Mouse (Mus musculus): ENCODE measurements at regions not wholly inside any gene's neighbourhood (a gene's known extent, or its start where the extent isn't known, plus 50 kb on each side); places are given as distances from the start of the nearest gene placed in this dataset.
A peak's percentile ranks its signal among the peaks of the same experiment; 100 is the strongest.

GRCm38 (mm10) chr7:72957674-72958073, 417.6 kb upstream of the Rgma start:
- no peak overlapping the region for H3K27ac ChIP-seq (replicated peaks)
- H3K4me2 ChIP-seq, result no peak overlapping the region
- H3K36me3 ChIP-seq, result no peaks in the 10 kb centered on the region
- H3K9me3 ChIP-seq (replicated peaks), result no peaks in the 10 kb centered on the region
- no peak for ATAC-seq (ENCODE audit: low FRiP score)
- 52% methylated on average over 4 of the region's 4 CpGs for WGBS
- no peak overlapping the region for H3K4me3 ChIP-seq (replicated peaks)
- H3K9ac ChIP-seq (replicated peaks), result no peak overlapping the region
- no peaks in the 10 kb centered on the region for H3K27me3 ChIP-seq (replicated peaks)
- H3K4me1 ChIP-seq, result peaks cover 11% of the 10 kb centered on the region

DNA sequence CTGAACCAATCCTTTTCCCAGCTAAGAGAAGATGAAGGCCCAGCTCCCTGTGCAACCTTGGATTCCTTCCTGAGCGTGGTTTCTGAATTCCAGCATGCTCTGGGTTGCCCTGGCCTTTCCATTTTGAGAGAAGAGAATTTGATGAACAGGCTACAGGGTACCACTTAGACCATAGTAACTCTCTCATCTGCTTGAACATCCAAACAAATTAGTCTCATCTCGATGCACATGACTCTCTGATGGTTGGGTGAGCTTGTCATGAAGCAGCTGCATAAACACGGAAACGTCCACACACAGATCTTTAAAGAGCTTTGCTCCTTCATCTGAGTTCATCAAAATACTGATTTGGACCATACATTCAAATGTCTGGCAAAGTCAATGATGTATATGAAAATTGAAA, 414.0 kb upstream of the Rgma start:
- Histone ChIP-seq H3K4me3 (replicated peaks) (no peak overlapping the region), H3K4me2 (no peak overlapping the region), H3K27ac (replicated peaks) (no peak overlapping the region), H3K36me3 (no peaks in the 10 kb centered on the region), H3K9me3 (replicated peaks) (no peaks in the 10 kb centered on the region), H3K4me1 (peaks cover 16% of the 10 kb centered on the region), H3K9ac (replicated peaks) (no peak overlapping the region), H3K27me3 (replicated peaks) (no peaks in the 10 kb centered on the region)
- 63% methylated on average over 4 of the region's 4 CpGs for WGBS
- no peak for ATAC-seq (ENCODE audit: low FRiP score)

GRCm38 (mm10) chr7:72962815-72963214, 412.5 kb upstream of the Rgma start:
- Histone ChIP-seq H3K4me1 (peaks cover 13% of the 10 kb centered on the region), H3K9ac (replicated peaks) (no peak overlapping the region), H3K4me3 (replicated peaks) (no peak overlapping the region), H3K36me3 (no peaks in the 10 kb centered on the region), H3K27ac (replicated peaks) (no peak overlapping the region), H3K9me3 (replicated peaks) (no peaks in the 10 kb centered on the region), H3K27me3 (replicated peaks) (no peaks in the 10 kb centered on the region), H3K4me2 (no peak overlapping the region)
- no peak for ATAC-seq (ENCODE audit: low FRiP score)
- WGBS, result 22% methylated on average over 3 of the region's 3 CpGs

GRCm38 (mm10) chr7:72963908-72964307, 411.4 kb upstream of the Rgma start:
- H3K4me2 ChIP-seq, result no peak overlapping the region
- H3K4me1 ChIP-seq, result peaks cover 11% of the 10 kb centered on the region
- no peaks in the 10 kb centered on the region for H3K27me3 ChIP-seq (replicated peaks)
- no peak overlapping the region for H3K4me3 ChIP-seq (replicated peaks)
- no peak overlapping the region for H3K27ac ChIP-seq (replicated peaks)
- no peak overlapping the region for H3K9ac ChIP-seq (replicated peaks)
- WGBS, result 92% methylated on average over 3 of the region's 3 CpGs
- no peaks in the 10 kb centered on the region for H3K36me3 ChIP-seq
- no peaks in the 10 kb centered on the region for H3K9me3 ChIP-seq (replicated peaks)
- ATAC-seq (ENCODE audit: low FRiP score), result no peak

- Histone ChIP-seq H3K9ac (replicated peaks) (no peak overlapping the region), H3K27me3 (replicated peaks) (no peaks in the 10 kb centered on the region), H3K9me3 (replicated peaks) (no peaks in the 10 kb centered on the region), H3K4me2 (no peak overlapping the region), H3K27ac (replicated peaks) (no peak overlapping the region), H3K4me3 (replicated peaks) (no peak overlapping the region), H3K36me3 (no peaks in the 10 kb centered on the region), H3K4me1 (peaks cover 3% of the 10 kb centered on the region; the same call in 1 of the 2 replicates)
- no peak for ATAC-seq (ENCODE audit: low FRiP score)
- WGBS, result 32% methylated on average over 4 of the region's 4 CpGs
Observed at GRCm38 (mm10) chr7:72968193-72968592, 407.1 kb upstream of the Rgma start.

GRCm38 (mm10) chr7:72971506-72972267, 403.6 kb upstream of the Rgma start:
- Histone ChIP-seq H3K36me3 (no peaks in the 10 kb centered on the region), H3K27me3 (replicated peaks) (no peaks in the 10 kb centered on the region), H3K9ac (replicated peaks) (no peak overlapping the region), H3K4me1 (peaks cover 3% of the 10 kb centered on the region; the same call in 1 of the 2 replicates), H3K4me2 (no peak overlapping the region), H3K27ac (replicated peaks) (no peak overlapping the region), H3K4me3 (replicated peaks) (no peak overlapping the region), H3K9me3 (replicated peaks) (no peaks in the 10 kb centered on the region)
- 57% methylated on average over 5 of the region's 5 CpGs for WGBS
- ATAC-seq (ENCODE audit: low FRiP score), result no peak

DNA sequence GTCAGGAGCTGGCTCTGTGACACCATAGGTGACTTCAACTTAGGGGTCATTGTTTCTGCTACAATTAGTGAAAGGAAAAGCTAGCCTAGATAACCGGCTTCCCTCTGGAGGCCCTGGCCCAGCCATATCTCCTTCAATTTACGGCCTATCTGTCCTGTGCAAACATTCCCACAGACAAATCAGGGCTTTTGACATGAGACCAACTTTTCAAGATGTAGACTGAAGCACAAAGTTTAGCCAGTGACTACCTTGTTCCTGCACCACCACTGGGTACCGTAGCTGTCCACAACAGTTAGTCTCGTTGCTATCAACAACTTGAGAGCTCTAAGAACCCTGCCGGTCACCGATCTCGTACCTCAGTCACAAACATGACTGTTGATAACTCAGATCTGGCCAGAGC, 402.9 kb upstream of the Rgma start:
- 83% methylated on average over 7 of the region's 7 CpGs for WGBS
- no peak overlapping the region for H3K9ac ChIP-seq (replicated peaks)
- peaks cover 3% of the 10 kb centered on the region; the same call in 1 of the 2 replicates for H3K4me1 ChIP-seq
- H3K27ac ChIP-seq (replicated peaks), result no peak overlapping the region
- ATAC-seq (ENCODE audit: low FRiP score), result no peak
- no peaks in the 10 kb centered on the region for H3K9me3 ChIP-seq (replicated peaks)
- H3K27me3 ChIP-seq (replicated peaks), result no peaks in the 10 kb centered on the region
- H3K4me2 ChIP-seq, result no peak overlapping the region
- no peaks in the 10 kb centered on the region for H3K36me3 ChIP-seq
- no peak overlapping the region for H3K4me3 ChIP-seq (replicated peaks)

DNA sequence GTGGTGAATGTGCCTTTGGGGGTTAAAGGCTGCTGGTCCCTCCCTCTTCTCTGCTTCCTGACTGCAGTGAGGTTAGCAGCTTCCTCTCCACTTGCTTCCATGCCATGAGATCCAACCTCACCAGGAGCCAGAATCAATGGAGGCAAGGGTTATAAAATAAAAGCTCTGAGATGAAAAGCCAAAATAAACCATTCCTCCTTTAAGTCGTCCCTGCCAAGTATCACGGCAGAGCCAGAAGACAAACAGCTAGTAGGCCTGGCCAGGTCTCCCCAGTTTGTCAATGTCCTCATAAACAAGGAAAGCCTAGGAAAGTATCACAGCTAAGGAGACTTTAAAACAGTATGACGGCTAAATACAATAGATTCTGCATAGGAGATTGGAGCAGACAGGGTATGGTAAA, 401.5 kb upstream of the Rgma start:
- Histone ChIP-seq H3K36me3 (no peaks in the 10 kb centered on the region), H3K4me1 (peaks cover 3% of the 10 kb centered on the region; the same call in 1 of the 2 replicates), H3K27me3 (replicated peaks) (no peaks in the 10 kb centered on the region), H3K27ac (replicated peaks) (no peak overlapping the region), H3K4me3 (replicated peaks) (no peak overlapping the region), H3K9ac (replicated peaks) (no peak overlapping the region), H3K4me2 (no peak overlapping the region), H3K9me3 (replicated peaks) (no peaks in the 10 kb centered on the region)
- 38% methylated on average over 3 of the region's 3 CpGs for WGBS
- no peak for ATAC-seq (ENCODE audit: low FRiP score)

DNA sequence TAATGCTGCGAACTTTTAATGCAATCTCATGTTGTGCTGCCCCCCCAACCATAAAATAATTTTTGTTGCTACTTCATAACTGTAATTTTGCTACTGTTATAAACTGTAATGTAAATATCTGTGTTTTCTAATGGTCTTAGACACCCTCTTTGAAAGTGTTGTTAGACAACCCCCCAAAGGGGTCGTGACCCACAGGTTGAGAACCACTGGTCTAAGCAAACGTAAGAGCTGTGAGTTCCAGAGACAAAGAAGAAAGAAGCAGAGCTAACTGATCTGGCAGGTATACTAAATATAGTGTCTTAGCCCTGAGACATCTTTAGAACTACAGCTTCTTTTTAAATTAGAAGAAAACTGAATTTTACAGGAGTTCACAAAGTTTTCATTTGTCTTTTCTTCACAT, 400.9 kb upstream of the Rgma start:
- no peaks in the 10 kb centered on the region for H3K36me3 ChIP-seq
- no peak overlapping the region for H3K27ac ChIP-seq (replicated peaks)
- no peaks in the 10 kb centered on the region for H3K9me3 ChIP-seq (replicated peaks)
- H3K4me1 ChIP-seq, result peaks cover 3% of the 10 kb centered on the region; the same call in 1 of the 2 replicates
- no peak overlapping the region for H3K9ac ChIP-seq (replicated peaks)
- WGBS, result 77% methylated on average over 3 of the region's 3 CpGs
- no peak overlapping the region for H3K4me2 ChIP-seq
- H3K4me3 ChIP-seq (replicated peaks), result no peak overlapping the region
- no peaks in the 10 kb centered on the region for H3K27me3 ChIP-seq (replicated peaks)
- ATAC-seq (ENCODE audit: low FRiP score), result no peak

- 65% methylated on average over 8 of the region's 8 CpGs for WGBS
- no peak overlapping the region for H3K4me2 ChIP-seq
- H3K27ac ChIP-seq (replicated peaks), result 0 out of 2 replicates have a peak overlapping the region, but pooled peaks have one; percentile 9
- H3K4me3 ChIP-seq (replicated peaks), result no peak overlapping the region
- ATAC-seq (ENCODE audit: low FRiP score), result no peak
- no peaks in the 10 kb centered on the region for H3K36me3 ChIP-seq
- no peaks in the 10 kb centered on the region for H3K27me3 ChIP-seq (replicated peaks)
- no peak overlapping the region for H3K9ac ChIP-seq (replicated peaks)
- peaks cover 5% of the 10 kb centered on the region for H3K4me1 ChIP-seq
- H3K9me3 ChIP-seq (replicated peaks), result no peaks in the 10 kb centered on the region
Observed at GRCm38 (mm10) chr7:72990559-72991429, 384.5 kb upstream of the Rgma start.

DNA sequence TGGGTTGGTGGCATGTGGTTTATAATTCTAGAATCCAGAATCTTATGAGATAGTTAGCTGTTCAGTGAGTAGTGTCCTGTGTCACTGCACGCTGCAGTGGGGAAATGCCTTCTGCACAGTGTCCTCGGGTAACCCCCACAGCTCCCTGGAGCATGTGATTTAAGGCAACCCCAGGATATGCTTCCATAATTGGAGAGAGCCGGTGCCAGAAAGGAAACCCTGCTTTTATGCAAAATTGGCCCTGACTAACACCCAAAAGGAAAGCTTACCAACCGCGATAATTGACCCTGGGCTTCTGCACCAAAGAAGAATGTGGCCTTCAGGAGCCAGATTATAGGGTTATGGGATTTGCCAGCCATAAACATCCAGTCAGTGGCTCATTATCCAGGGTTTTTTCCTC, 376.9 kb upstream of the Rgma start:
- Histone ChIP-seq H3K9me3 (replicated peaks) (no peaks in the 10 kb centered on the region), H3K27ac (replicated peaks) (no peak overlapping the region), H3K27me3 (replicated peaks) (no peaks in the 10 kb centered on the region), H3K9ac (replicated peaks) (no peak overlapping the region), H3K4me2 (no peak overlapping the region), H3K4me3 (replicated peaks) (no peak overlapping the region), H3K36me3 (no peaks in the 10 kb centered on the region), H3K4me1 (no peaks in the 10 kb centered on the region)
- ATAC-seq (ENCODE audit: low FRiP score), result no peak
- WGBS, result 34% methylated on average over 5 of the region's 5 CpGs

GRCm38 (mm10) chr7:73019151-73019550, 356.2 kb upstream of the Rgma start:
- Histone ChIP-seq H3K4me1 (no peaks in the 10 kb centered on the region; the same call in 1 of the 2 replicates), H3K36me3 (no peaks in the 10 kb centered on the region), H3K4me2 (no peak overlapping the region), H3K27ac (replicated peaks) (no peak overlapping the region), H3K9ac (replicated peaks) (no peak overlapping the region), H3K27me3 (replicated peaks) (no peaks in the 10 kb centered on the region), H3K9me3 (replicated peaks) (no peaks in the 10 kb centered on the region), H3K4me3 (replicated peaks) (no peak overlapping the region)
- WGBS, result 87% methylated on average over 3 of the region's 3 CpGs
- ATAC-seq (ENCODE audit: low FRiP score), result no peak

All from neural tube, embryonic 15.5 days (tissue).